Mouse (Mus musculus) urinary bladder, postnatal 14 days (tissue): ENCODE data around the gene Atxn2.

ENCODE experiments used
- DNase-seq: peaks from one replicate; pipeline ENCODE4 v3.0.0; 2021; ENCODE audit warnings: low spot score

Atxn2 gene

GRCm38 (mm10) chr5:121817551-121817950, 106.4 kb downstream of the Atxn2 start:
- DNase-seq, result no peak

GRCm38 (mm10) chr5:121818401-121818800, 107.3 kb downstream of the Atxn2 start:
- DNase-seq, result no peak

- DNase-seq, result no peak
Measured at GRCm38 (mm10) chr5:121818862-121819261, 107.7 kb downstream of the Atxn2 start.

- DNase-seq, result no peak
Measured at GRCm38 (mm10) chr5:121819559-121819958, 108.4 kb downstream of the Atxn2 start.

GRCm38 (mm10) chr5:121820161-121820560, 109.0 kb downstream of the Atxn2 start:
- no peak for DNase-seq

- DNase-seq, result no peak
Measured at GRCm38 (mm10) chr5:121820657-121821056, 109.5 kb downstream of the Atxn2 start.

GRCm38 (mm10) chr5:121821116-121821515, 110.0 kb downstream of the Atxn2 start:
- DNase-seq, result no peak

GRCm38 (mm10) chr5:121821552-121821951, 110.4 kb downstream of the Atxn2 start:
- no peak for DNase-seq

GRCm38 (mm10) chr5:121822786-121823505, 111.8 kb downstream of the Atxn2 start:
- no peak for DNase-seq

- DNase-seq, result no peak
Measured at GRCm38 (mm10) chr5:121823668-121824067, 112.5 kb downstream of the Atxn2 start.

GRCm38 (mm10) chr5:121824121-121824520, 113.0 kb downstream of the Atxn2 start:
- no peak for DNase-seq

- no peak for DNase-seq
Measured at GRCm38 (mm10) chr5:121825606-121826005, 114.5 kb downstream of the Atxn2 start.

GRCm38 (mm10) chr5:121827876-121828275, 116.7 kb downstream of the Atxn2 start:
- DNase-seq, result no peak

GRCm38 (mm10) chr5:121828491-121829432, 117.6 kb downstream of the Atxn2 start:
- no peak for DNase-seq

GRCm38 (mm10) chr5:121831002-121831601, 120.0 kb downstream of the Atxn2 start:
- DNase-seq, result no peak

- no peak for DNase-seq
Measured at GRCm38 (mm10) chr5:121832376-121833155, 121.4 kb downstream of the Atxn2 start.

- DNase-seq, result no peak
Measured at GRCm38 (mm10) chr5:121833159-121833558, 122.0 kb downstream of the Atxn2 start.

GRCm38 (mm10) chr5:121833572-121834240, 122.6 kb downstream of the Atxn2 start:
- no peak for DNase-seq

GRCm38 (mm10) chr5:121834241-121834606, 123.1 kb downstream of the Atxn2 start:
- DNase-seq, result no peak

- no peak for DNase-seq
Measured at GRCm38 (mm10) chr5:121834991-121835747, 124.0 kb downstream of the Atxn2 start.
